Mouse (Mus musculus) thymus, adult 2 months (tissue): ENCODE measurements around the gene Cldn4.

Source experiments
- CTCF ChIP-seq: fragments of 200-500 bp; IDR thresholded peaks from 2 replicates; pipeline ENCODE4 v1.5.1; 2012; ENCODE audit warnings: mild to moderate bottlenecking, control low read depth, low read length, moderate library complexity, borderline replicate concordance; ENCODE audit not compliant: control insufficient read depth, poor library complexity, insufficient read depth; ENCODE audit errors: extremely low read depth
- POLR2A ChIP-seq: fragments of 200-500 bp; IDR thresholded peaks from 2 replicates; pipeline ENCODE4 v1.6.1; 2012; ENCODE audit warnings: mild to moderate bottlenecking, low read length, control low read depth, moderate library complexity; ENCODE audit not compliant: control insufficient read depth, poor library complexity, insufficient read depth; ENCODE audit errors: extremely low read depth

- TF ChIP-seq CTCF (no peak), POLR2A (no peak)
Observed at GRCm38 (mm10) chr5:134976577-134977250, 30.0 kb upstream of the Cldn4 start.
